Mouse (Mus musculus) layer of hippocampus, adult 11-12 months (tissue): Measurements from ENCODE around the gene Rangrf.
A peak's percentile ranks its signal among the peaks of the same experiment; 100 is the strongest.
"Not testable (repeated sequence)": the region's sequence is repeated elsewhere in the genome, so short reads cannot be mapped to it uniquely, and the experiment has no call there.

Experiments used
- DNase-seq: peaks from one replicate; pipeline ENCODE4 v3.0.0; 2022; ENCODE audit warnings: low spot score

Gene Rangrf

DNA sequence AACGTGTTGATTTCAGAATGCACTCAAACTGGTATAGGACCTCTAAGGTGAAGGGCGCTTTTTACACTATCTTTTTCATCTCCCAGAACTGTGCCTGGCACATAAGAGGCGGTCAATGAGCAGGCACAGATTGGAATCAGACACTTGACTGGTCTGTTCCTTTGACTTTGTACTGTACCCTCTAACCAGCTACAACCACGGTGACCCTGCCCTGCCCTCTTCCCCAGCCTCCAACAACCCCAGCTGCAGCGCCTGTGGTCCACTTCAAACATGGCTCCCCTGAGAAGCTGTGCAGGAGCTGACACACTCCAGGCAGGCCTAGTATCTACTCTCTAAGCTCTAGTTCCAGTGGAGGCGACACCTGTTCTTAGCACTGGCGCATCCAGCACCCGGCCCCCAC, 32.3 kb downstream of the Rangrf start:
- no peak for DNase-seq

- DNase-seq: no peak
These were observed 34.5 kb downstream of the Rangrf start for GRCm38 (mm10) chr11:68940516-68940915.

GRCm38 (mm10) chr11:68939451-68940304, 35.3 kb downstream of the Rangrf start:
- peak; percentile 90 for DNase-seq

GRCm38 (mm10) chr11:68936951-68937350, 38.0 kb downstream of the Rangrf start:
- DNase-seq: not testable (repeated sequence)

- no peak for DNase-seq
These were observed 41.0 kb downstream of the Rangrf start for GRCm38 (mm10) chr11:68933885-68934507.

DNA sequence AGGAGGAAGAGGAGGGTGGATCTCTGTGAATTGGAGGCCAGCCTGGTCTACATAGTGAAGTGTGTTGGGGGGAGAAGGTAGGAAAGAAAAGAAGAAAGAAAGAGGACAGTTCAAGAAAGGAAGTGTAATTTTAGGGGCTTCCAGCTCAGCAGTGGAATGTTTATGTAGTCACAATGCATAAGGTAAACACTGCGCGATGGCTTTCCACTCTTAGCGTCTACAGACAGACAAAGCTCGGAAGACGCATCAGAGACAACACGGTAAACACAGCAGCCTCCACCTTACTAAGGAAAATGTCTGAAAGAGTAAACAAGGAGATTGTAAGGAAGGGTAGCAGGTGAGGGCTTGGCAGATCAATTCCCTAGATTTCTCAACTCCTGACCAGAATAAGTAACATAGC, 45.0 kb downstream of the Rangrf start:
- no peak for DNase-seq

- no peak for DNase-seq
These were observed 48.0 kb downstream of the Rangrf start, which contains the start of gene Odf4 for GRCm38 (mm10) chr11:68926981-68927380. Gene Odf4, minus strand, starts transcription at chr11:68927081.

- no peak for DNase-seq
These were observed 50.2 kb downstream of the Rangrf start for GRCm38 (mm10) chr11:68924749-68925148.

GRCm38 (mm10) chr11:68923191-68923590, 51.8 kb downstream of the Rangrf start:
- no peak for DNase-seq
